Mouse (Mus musculus) megakaryocyte-erythroid progenitor cell, adult 5 weeks (primary cell): ENCODE results near the gene Sbf2. TPM values are rescaled to one million over a fixed set of nuclear protein-coding genes. Genes with fewer than 3 reads are reported as not detected.

Experiments used
- polyA plus RNA-seq: library from polyadenylated mRNA; stranded (reverse); fragments of >175 nt; gene quantifications from 2 replicates; pipeline ENCODE4 v1.2.3, GENCODE M21; 2012

Sbf2 gene
- polyA plus RNA-seq, result 0.17 and 0.19 TPM in 2 replicates

DNA sequence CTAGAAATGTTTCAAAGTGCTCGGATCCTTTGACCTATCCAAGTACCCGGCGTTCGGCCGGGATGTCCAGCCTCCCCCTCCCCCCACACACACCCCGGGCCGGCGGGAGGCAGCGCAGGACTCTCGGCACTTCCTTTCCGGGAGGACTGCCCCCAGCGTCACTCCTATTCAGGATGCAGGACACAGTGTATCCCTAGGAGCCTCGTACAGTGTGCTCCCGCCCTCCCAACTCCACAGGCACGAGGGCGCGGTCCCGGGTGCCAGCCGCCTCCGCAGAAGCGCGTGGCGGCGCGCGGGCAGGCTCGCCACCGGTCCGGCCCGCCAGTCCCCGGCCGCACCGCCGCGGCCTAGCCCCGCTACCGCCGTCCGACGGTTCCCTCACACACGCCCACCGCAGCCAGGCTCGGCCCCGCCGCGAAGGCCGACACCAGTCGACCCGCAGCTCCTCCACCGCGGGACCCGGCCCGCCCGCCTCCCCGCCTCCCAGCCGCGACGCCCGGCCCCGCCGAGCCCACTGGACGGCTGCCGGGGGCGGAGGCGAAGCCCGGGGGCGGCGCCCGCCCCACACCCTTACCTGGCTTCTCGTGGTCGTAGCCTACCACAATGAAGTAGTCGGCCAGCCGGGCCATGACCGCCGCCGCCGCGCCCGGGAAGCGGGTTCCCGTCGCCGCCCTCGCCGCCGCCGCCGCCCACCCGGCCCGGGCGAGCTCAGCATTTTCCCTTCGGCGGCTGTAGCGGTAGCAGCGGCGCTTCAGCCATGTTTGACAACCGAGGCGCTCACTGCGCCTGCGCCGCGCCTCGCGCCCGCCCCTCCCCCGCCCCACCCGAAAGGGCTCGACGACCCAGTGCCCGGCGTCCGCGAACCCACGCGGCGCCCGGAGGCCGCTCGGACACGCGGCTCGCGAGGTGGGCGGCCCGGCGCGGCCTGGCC is at the start of gene Sbf2:
Sbf2 (minus strand) TSS at position 790 of the 931 bp plus-strand sequence.

GRCm38 (mm10) chr7:110627486-110628272 is 13.0 kb upstream of the Sbf2 start, which contains the start of gene Adm:
Adm (plus strand) TSS chr7:110627661.

Other genes with a start within 250 kb of the Sbf2 start
- 0.20 and 0.55 TPM in 2 replicates for gene Adm, start 12.7 kb upstream of the Sbf2 start, polyA plus RNA-seq
- gene Ampd3, start 153.3 kb upstream of the Sbf2 start, polyA plus RNA-seq, result 4.5 and 5.1 TPM in 2 replicates
- gene Rnf141, start 229.5 kb upstream of the Sbf2 start, polyA plus RNA-seq, result 1.6 and 2.1 TPM in 2 replicates
- gene Lyve1, start 248.3 kb upstream of the Sbf2 start, polyA plus RNA-seq, result not detected in 2 replicates